Mouse (Mus musculus): ENCODE results near the gene Lacc1.
"Not testable (repeated sequence)": the region's sequence is repeated elsewhere in the genome, so short reads cannot be mapped to it uniquely, and the experiment has no call there.

Gene Lacc1

GRCm38 (mm10) chr14:77036226-77037046 is at the start of gene Lacc1, which contains the start of gene Ccdc122:
TSS of gene Lacc1 (minus strand) at chr14:77036904.
TSS of gene Ccdc122 (plus strand) at chr14:77036772.
- DNase-seq (ENCODE audit: low read depth, low spot score): peak; percentile 59

GRCm38 (mm10) chr14:77081248-77081647 is 44.5 kb upstream of the Lacc1 start:
- DNase-seq (ENCODE audit: low read depth, low spot score): no peak

GRCm38 (mm10) chr14:77069361-77069760 is 32.7 kb upstream of the Lacc1 start:
- peak; percentile 75 for DNase-seq (ENCODE audit: low read depth, low spot score)

- no peak for DNase-seq (ENCODE audit: low read depth, low spot score)
Measured at GRCm38 (mm10) chr14:77053288-77053687, 16.6 kb upstream of the Lacc1 start.

- DNase-seq (ENCODE audit: low read depth, low spot score): no peak
Measured at GRCm38 (mm10) chr14:77037832-77038425, 1.2 kb upstream of the Lacc1 start.

GRCm38 (mm10) chr14:77037330-77037729 is 626 bp upstream of the Lacc1 start:
- peak; percentile 14 for DNase-seq (ENCODE audit: low read depth, low spot score)

- no peak for DNase-seq (ENCODE audit: low read depth, low spot score)
Measured at GRCm38 (mm10) chr14:77034970-77035369, 1.7 kb downstream of the Lacc1 start.

GRCm38 (mm10) chr14:77034175-77034915 is 2.4 kb downstream of the Lacc1 start:
- peak; percentile 23 for DNase-seq (ENCODE audit: low read depth, low spot score)

- DNase-seq (ENCODE audit: low read depth, low spot score): no peak
Measured at GRCm38 (mm10) chr14:77033391-77033790, 3.3 kb downstream of the Lacc1 start.

GRCm38 (mm10) chr14:77032433-77032832 is 4.3 kb downstream of the Lacc1 start:
- DNase-seq (ENCODE audit: low read depth, low spot score): no peak

GRCm38 (mm10) chr14:77030808-77031207 is 5.9 kb downstream of the Lacc1 start:
- DNase-seq (ENCODE audit: low read depth, low spot score): no peak

- DNase-seq (ENCODE audit: low read depth, low spot score): no peak
Measured at GRCm38 (mm10) chr14:77029319-77030054, 7.2 kb downstream of the Lacc1 start.

- DNase-seq (ENCODE audit: low read depth, low spot score): no peak
Measured at GRCm38 (mm10) chr14:77024499-77024898, 12.2 kb downstream of the Lacc1 start.

GRCm38 (mm10) chr14:77017211-77017610 is 19.5 kb downstream of the Lacc1 start:
- peak; percentile 1 for DNase-seq (ENCODE audit: low read depth, low spot score)

GRCm38 (mm10) chr14:77016783-77017182 is 19.9 kb downstream of the Lacc1 start:
- not testable (repeated sequence) for DNase-seq (ENCODE audit: low read depth, low spot score)

- DNase-seq (ENCODE audit: low read depth, low spot score): peak; percentile 72
Measured at GRCm38 (mm10) chr14:77011804-77012203, 24.9 kb downstream of the Lacc1 start.

- peak; percentile 89 for DNase-seq (ENCODE audit: low read depth, low spot score)
Measured at GRCm38 (mm10) chr14:77008238-77008637, 28.5 kb downstream of the Lacc1 start.

- DNase-seq (ENCODE audit: low read depth, low spot score): no peak
Measured at GRCm38 (mm10) chr14:77005566-77005965, 31.1 kb downstream of the Lacc1 start.

- no peak for DNase-seq (ENCODE audit: low read depth, low spot score)
Measured at GRCm38 (mm10) chr14:77004740-77005139, 32.0 kb downstream of the Lacc1 start.

GRCm38 (mm10) chr14:76990351-76990750 is 46.4 kb downstream of the Lacc1 start:
- DNase-seq (ENCODE audit: low read depth, low spot score): not testable (repeated sequence)

GRCm38 (mm10) chr14:76981781-76982180 is 54.9 kb downstream of the Lacc1 start:
- no peak for DNase-seq (ENCODE audit: low read depth, low spot score)

GRCm38 (mm10) chr14:76981176-76981575 is 55.5 kb downstream of the Lacc1 start:
- DNase-seq (ENCODE audit: low read depth, low spot score): no peak

Data from 3T3-L1 (cell line).